Mouse (Mus musculus): ENCODE results near the gene Rbfox1.

The Rbfox1 gene

DNA sequence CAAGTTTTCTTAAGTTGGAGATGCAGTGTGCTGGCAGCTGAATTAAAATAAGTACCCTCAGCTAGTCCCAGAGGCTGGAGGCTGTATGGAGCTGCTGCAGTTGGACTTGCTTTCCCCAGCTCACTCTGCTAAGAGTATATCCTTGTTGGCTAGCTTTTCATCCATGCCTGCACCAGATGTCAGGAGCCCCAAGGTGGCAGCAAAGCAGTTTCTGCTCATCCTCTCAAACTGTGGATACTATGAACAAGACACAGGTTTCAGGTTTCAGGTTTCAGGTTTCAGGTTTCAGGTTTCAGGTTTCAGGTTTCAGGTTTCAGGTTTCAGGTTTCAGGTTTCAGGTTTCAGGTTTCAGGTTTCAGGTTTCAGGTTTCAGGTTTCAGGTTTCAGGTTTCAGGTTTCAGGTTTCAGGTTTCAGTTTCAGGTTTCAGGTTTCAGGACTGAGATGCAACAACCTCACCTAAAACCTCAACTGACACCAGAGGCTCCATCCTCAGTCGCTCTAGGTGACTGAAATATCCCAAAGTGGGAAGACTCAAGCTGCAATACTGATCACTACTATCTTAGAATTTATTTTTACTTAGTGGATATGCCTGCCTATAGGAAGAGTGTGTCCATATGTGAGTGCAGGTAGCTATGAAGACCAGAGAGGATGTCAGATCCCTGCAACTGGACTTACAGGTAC is 801.1 kb downstream of the Rbfox1 start:
- ATAC-seq (ENCODE audit: low TSS enrichment): peak; percentile 62; the same call in 1 of the 2 replicates

DNA sequence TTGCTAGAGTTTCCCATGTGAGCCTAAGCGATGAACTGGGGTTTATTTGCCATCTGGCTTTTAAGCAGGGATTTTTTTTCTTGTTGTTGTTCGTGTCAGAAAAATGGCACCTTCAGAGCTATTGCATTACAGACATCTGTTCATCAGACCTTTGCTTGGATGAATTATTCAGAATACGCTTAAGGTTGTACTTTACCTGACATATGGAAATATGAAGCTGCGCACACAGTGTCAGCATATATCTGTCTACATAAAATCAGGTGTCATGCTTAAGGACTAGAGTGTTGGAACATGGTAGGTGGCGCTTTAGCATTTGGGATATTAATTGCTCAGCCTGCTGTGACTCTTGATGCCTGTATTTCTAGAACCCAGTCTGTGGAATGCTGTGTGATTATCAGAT is 819.7 kb downstream of the Rbfox1 start:
- peak; percentile 41; the same call in 1 of the 2 replicates for ATAC-seq (ENCODE audit: low TSS enrichment)

DNA sequence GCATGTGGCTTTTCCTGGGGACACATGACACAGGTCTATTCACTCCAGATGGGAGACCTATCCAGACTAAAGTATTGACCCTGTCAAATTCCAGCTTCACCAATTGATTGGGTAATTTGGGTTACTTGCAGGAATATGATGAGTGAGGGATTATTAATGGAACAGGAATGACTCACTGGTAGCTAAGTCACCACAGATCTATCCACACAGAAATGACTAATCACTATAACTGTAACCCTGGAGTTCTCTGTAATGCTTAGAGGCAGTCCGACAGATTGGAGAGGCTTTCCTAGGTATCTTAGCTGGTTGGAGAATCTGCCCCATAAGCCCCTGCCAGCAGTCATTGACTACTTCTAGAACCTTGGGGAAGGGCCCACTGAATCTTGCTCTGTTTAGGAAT is 827.2 kb downstream of the Rbfox1 start:
- no peak for ATAC-seq (ENCODE audit: low TSS enrichment)

DNA sequence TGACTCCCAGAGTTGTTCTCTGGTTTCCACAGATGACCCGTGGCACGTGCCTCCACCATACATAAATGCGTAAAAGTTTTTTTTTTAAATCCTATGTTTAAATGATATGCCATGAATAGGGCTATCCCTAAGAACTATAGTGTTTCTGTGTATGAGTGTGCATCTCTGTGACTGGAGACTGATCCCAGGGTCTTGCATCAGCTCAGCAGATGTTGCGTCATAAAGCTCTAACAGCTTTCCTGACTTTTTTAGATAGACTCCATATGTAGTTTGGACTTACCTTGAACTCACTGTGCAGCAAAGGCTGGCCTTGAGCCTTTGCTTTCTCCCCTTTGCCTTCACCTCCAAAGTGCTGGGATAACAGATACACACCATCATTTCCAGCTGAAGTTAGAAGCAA is 830.1 kb downstream of the Rbfox1 start:
- ATAC-seq (ENCODE audit: low TSS enrichment): no peak

DNA sequence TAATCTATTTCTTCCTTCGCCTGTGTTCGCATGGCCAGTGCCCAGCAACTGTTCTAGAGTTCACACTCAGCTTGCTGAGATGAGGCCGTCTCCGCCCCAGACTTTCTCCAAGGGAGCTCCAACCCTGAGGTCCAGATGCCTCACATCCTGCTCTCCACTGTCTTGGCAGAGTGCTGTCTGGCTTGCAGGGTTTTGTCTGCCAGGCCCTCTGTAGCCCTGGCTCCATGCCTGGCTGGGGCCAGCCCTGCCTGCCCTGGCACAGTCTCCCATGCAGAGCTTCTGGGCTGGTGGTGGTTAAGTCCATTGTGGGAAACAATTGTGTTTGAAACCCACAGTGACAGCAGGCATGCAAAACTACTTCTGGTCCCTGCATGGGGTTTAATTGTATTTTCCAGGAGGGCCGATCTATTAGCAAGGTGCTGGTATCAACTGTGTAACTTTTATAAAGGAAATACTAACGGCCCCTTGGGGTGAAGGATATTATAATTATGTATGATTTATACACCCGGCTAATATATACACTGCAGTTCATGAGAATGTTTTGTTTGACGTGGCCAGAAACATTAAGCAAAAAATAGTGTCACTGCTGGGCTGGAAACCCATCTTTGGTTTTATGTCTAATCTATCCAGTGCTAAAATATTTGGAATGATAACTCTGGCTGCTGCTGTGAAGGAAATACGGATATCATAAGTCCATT is 831.2 kb downstream of the Rbfox1 start:
- no peak for ATAC-seq (ENCODE audit: low TSS enrichment)

DNA sequence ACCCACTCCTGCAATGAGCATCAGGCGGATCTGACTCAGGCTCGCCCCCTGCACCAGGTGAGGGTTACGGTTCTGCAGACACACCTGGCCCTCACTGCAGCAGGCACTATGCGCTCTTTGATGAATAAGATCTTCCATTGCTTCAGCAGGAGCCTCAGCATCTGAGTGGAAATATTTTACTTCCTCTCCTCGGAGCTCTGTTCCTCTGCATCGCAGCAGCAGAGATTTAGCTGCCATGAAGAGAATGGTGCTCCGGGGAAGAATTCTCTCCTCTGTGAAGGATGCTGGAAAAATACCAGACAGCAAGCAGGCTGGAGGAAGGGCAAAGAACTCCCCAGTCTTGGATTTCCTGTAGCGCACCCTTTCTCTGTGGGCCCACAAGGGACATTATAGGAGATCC is 833.9 kb downstream of the Rbfox1 start:
- ATAC-seq (ENCODE audit: low TSS enrichment): peak; percentile 62

DNA sequence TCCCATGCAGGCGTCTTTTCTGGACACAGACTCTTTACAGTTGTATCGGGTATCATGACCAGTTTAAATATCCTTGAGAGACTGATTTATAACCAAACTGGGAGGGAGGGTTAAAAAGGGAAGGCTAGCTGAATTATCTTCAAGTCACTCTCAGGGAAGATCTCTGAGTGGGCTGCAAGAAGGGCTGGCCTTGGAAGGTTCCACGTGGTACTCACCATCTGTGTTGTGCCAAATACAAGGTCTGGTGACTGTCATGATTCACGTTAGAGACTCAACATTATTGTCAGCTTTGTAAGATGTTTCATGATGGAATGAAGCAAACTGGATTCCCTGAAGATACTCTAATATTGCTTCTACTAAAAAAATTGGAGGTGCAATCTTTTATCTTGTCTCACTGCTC is 847.5 kb downstream of the Rbfox1 start:
- no peak for ATAC-seq (ENCODE audit: low TSS enrichment)

DNA sequence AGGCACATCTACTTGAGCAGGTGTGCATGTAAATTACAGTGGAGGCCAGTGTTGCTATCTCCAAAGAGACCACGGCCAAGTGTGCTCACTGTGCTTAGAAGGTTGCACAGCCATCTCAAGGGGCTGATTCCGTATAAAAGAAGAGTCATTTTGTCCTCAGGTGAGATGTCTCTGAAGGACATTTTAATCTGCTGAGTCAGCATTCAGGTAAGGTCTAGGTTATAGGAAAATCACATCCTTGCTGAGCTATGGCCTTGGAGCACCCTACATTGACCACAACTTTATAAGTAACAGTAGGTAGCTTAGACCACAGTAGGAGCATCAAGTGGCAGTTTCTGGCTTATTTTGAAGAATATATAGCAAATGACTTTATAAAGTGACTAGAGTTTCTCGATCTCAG is 848.3 kb downstream of the Rbfox1 start:
- ATAC-seq (ENCODE audit: low TSS enrichment): no peak

DNA sequence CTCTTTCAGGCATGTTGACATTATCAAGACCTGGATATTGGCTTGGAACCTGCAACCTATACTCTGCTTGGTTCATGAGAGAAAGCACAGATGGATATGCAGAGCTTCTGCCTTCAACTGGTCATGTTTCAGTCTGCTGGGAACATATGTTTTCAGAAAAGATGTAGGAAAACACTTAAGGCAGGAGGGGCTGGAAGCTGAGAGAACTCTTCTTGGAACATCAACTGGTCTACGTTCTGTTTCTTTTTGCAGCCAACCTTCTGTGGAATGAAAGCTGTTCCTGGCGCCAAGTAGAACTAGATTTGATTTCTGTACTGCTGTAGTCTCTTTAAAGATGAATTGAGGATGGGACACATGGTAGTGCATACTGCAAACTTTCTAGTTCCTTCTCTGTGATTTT is 851.4 kb downstream of the Rbfox1 start:
- peak; percentile 87 for ATAC-seq (ENCODE audit: low TSS enrichment)

DNA sequence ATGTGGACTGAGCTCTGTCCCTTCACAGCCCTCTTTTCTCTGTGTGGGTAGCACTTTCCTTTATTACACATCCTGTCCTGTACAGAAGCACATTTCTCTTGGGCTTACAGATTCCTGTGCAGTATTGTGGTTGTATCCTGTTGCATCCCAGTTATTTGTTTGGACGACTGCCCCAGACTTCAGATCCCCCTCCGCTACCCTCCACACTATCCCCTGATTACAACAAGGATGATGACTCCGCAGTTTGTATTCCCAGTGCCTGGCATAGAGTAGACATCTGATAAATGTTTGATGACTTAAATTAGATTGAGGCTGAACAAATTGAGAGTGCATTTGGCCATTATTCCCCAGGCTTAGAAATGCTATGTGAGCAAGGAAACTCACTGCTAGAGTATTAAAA is 851.8 kb downstream of the Rbfox1 start:
- ATAC-seq (ENCODE audit: low TSS enrichment): no peak

DNA sequence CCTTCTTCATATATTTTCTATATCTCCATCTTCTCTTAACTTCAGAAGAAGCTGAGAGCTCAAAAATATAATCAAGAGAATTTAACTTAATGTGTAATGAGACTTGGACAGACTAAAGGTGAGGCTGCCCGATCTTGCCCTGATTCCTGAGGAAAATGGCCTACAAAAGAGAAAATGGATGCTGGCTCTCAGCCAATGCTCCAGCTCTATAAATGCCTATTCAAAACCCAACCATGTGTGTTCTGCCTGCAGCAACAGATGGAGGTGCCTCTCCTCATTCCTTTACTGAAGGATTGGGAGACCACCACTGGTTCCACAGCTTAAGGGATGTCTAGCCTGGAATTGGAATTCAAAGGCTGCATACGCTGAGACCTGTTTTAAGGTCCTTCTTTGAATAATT is 861.0 kb downstream of the Rbfox1 start:
- no peak for ATAC-seq (ENCODE audit: low TSS enrichment)

DNA sequence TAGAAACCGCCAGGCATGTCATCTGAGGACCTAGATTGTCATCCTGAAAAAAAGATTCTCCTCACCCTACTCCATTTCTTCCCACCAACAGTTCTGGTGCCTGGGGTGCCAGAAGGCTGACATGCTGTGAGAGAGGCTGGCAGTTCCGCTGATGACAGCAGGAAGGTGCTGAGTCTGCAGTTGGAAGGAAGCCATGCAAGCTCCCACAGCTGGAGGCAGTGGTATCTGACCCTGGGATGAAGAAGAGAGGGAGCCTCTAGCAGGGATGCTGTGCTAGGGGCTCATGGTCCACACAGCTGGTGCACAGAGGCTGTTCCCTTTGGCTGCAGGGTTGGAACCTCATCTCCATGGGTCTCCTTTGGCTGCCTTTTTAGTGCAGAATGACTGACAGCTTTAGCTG is 865.3 kb downstream of the Rbfox1 start:
- ATAC-seq (ENCODE audit: low TSS enrichment): 0 out of 2 replicates have a peak, but pooled peaks have one; percentile 24

DNA sequence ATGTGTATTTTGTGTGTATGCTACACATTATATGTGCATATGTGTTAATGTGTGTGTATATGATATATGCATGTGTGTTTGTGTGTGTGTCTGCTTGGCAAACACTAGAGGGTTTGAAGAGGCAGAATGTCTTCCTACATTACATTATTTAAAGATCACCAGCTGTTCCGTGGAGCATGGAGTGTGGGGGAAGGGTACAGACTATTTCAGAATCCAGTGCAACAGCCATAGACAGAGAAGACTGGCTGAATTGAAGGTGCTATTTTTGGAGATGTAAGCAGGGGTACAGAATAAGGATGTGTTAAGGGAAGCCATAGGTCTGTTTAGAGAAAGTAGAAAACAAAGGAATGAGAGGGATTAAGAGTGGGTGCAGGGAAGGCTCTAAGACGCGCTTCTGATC is 869.7 kb downstream of the Rbfox1 start:
- peak; percentile 81 for ATAC-seq (ENCODE audit: low TSS enrichment)

DNA sequence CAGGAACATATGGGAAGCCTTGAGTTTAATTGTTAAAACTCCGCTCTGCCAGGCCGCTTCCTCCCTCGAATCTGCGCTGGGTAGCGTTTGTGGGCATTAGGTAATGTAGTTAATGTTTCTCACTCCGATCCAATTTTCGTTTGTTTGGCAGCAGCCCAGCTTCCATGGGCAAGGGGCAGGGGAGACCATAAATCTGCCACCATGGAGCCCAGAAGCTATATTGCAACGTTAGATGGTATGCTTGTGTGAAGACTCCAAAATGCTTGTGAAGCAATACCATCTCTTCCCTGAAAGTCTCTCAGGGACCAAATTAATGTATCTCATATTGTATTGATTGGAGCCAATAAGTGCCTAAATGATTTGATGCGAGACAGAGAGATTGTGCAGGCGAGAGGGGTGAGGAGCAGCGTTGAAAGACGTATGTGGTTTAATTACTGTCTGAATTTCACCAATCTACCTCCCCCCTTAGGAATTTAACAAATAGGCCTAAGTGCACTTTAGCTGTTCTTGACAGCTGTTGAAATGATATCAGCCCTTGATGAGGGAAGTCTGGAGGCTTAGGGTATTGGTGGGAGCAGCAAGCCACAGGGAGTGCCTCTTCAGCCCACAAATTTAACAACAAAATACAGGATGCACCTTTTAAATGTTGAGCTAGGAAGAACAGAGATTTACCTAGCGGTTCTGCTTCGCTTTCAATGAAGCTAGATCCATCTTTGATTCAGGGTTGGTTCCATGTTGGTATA is 884.5 kb downstream of the Rbfox1 start:
- ATAC-seq (ENCODE audit: low TSS enrichment): no peak

DNA sequence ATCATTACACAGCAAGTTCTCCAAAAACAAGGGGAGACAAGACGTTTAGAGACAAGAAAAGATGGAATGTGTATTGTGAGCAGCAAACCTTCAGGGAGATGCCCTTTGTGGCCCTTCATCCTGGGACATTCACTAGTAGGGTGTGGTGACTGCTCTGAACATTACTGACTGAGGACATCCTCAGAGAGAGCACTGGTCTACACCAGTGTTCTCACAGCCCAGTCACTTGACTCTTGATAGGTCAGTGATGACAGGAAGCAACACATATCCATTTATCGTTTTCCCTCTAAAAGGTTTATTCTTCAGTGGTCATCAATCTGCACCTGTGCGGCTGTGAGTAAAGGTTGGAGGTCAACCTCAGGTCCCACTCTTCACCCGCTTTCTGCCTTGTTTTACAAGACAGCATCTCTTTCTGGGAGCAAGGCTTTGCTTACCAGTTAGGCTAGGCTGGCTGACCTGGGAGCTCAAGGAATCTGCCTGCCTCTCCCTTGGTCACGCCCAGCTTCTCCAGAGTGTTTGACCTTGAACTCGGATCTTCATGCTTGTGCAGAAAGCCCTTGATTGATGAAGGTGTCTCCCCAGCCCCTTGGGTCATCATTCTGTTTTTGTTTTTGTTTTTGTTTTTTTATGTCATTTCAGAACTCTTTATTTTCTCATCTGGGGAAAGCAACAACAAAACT is 892.5 kb downstream of the Rbfox1 start:
- no peak for ATAC-seq (ENCODE audit: low TSS enrichment)

DNA sequence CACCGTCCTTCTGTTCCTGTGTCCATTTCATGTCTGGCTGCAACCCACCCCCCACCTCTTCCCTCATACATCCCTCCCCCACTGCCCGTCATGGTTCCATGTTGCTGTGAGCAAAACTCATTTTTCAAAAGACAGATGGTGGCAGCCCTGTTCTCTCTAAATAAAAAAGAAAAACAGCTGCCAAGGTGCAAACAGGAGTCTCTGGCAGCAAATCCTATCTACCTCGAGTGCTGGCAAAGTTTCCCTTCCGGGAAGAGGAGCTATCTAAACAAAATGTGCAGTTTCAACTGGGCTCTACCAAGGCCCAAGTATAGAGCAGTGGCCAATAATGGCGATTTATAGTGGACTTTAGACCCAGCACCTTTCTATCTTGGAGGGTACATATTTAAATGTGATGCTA is 899.0 kb downstream of the Rbfox1 start:
- ATAC-seq (ENCODE audit: low TSS enrichment): no peak

DNA sequence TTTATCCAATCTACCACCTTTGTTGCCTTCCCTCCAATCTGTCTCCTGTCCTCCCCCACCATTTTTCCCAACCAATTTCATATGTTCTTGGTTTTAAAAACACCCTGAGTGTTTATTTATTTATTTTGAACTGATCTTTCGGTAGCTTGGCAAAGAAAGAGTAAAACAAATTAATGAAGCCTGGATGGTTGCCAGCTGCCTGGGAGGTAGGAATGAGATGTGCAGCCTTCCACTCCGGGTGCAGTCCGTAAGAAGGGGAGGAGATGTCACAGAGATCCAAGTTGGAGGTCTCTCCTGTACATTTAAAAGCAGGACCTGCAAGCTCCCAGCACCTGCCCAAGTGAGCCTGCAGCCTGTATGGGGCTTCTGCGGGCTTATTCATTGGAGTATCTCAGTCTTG is 899.9 kb downstream of the Rbfox1 start:
- ATAC-seq (ENCODE audit: low TSS enrichment): no peak

DNA sequence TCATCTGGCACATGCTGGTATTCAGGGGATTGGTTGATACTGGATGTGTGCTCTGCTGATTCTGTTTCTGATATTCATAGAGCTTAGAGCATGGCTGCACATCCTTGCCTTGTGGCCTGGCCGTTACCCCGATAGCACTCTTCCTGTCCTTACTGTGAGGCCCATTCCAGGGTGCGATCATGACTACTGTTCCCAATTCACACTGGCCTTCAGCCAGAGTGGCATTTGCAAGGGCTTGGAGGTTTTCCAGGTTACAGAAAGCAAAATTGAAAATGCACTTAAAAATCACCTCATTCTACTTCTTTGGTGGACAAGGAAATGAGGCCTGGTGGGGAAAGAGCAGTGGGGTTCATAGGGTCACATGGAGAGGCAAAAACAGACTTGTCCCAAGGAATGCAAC is 906.1 kb downstream of the Rbfox1 start:
- no peak for ATAC-seq (ENCODE audit: low TSS enrichment)

DNA sequence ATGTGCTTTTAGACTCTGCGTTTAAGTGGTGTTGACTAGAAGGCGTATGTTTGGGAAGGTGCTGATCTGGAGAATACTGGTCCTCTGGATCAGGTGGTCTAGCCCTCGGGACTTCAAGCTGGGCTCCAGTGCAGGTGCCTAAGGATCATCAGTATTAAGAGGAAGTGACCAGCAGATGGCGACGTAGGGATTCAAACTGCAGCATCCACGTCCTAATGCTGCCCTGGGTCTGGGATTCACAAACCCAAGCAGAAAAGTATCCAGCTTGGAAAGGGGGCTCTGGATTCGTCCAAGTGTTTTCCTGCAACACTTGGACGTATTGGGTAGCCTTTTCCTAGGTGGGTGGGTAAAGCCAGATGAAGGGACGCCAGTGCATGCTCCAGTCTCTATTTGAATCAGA is 906.5 kb downstream of the Rbfox1 start:
- peak; percentile 83 for ATAC-seq (ENCODE audit: low TSS enrichment)

DNA sequence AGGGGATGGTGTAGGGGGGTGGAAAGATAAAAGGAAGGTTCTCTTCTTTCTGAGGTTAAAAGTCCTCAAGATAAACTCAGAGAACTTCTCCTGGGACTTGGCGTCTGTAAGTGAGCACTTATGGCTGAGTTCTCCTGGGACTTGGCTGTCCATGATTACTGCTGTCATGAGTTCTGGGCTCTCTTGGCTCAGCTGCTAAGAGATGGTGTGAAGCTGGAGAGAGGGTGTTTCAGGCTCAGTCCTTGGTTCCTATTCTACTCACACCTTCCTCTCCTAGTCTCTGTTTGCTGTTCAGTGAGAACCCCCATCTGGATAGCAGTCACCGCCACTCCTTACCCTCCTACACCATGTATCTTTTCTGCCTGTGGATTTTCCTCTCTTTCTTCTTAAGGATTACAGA is 921.1 kb downstream of the Rbfox1 start:
- peak; percentile 61; the same call in 1 of the 2 replicates for ATAC-seq (ENCODE audit: low TSS enrichment)

DNA sequence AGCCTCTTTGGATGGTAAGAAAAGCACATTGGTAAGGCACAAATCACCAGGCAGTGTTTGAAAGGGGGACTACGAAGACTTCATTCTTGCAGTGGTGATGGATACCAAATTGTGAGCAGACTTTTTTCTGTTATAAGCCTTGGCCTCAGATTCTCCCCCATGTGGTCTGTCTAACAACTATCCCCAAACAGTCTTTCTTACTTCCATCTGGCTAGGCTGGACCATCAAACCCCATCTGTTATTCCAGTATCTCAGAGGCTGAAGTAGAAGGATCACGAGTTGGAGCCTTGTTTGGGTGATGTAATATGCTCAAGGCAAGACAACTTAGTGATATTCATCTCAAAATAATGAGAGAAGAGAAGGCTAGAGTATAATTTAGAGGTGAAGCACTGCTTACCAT is 922.7 kb downstream of the Rbfox1 start:
- ATAC-seq (ENCODE audit: low TSS enrichment): no peak

DNA sequence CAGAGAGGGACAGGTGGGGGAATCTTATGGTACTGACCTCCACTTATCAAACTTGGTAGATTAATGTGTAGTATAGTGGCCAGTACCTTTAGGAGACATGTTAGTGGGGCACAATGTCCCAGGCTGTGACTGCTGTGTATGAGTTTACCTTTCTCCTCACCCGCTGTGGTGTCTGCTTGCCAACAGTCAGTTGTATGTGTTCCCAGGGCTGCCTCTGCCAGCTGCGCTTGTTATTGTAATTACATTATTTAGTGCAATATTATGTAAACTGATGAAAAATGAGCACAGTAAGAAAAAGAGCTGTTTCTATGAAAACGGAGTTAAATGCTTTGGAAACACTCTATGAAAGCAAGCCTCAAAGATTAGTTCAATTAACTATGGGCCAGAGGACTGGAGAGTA is 928.7 kb downstream of the Rbfox1 start:
- no peak for ATAC-seq (ENCODE audit: low TSS enrichment)
